Mouse (Mus musculus): ENCODE results near the gene Ahsa1. TPM values are rescaled to one million over a fixed set of nuclear protein-coding genes. Genes with fewer than 3 reads are reported as not detected.

The Ahsa1 gene
- polyA plus RNA-seq (2015; fragmentation: Nextera tagmentation; extraction: Ambion mirVana), result 202 and 207 TPM in 2 replicates

GRCm38 (mm10) chr12:87266108-87266826, at the start of gene Ahsa1, which contains the start of gene Vipas39:
Gene Ahsa1, plus strand, starts transcription at chr12:87266479.
Gene Vipas39, minus strand, starts transcription at chr12:87266256.
- Histone ChIP-seq H3K27ac (ENCODE audit: low read length) (peak within 1 kb of the TSS; percentile 92), H3K4me2 (ENCODE audit: low read depth, low read length) (peak within 1 kb of the TSS; percentile 87), H3K9ac (ENCODE audit: low read length) (peak within 1 kb of the TSS; percentile 96), H3K9me3 (ENCODE audit: control insufficient read depth, low read length) (no peaks in the 10 kb centered on the region), H3K4me3 (ENCODE audit: low read length) (peak within 1 kb of the TSS; percentile 96), H3K36me3 (ENCODE audit: control insufficient read depth, insufficient read depth, low read length) (peaks cover 25% of the 10 kb centered on the region), H3K4me1 (replicated peaks; ENCODE audit: control insufficient read depth, insufficient read depth, low read length) (peaks cover 14% of the 10 kb centered on the region), H3K27me3 (ENCODE audit: control insufficient read depth, insufficient read depth, low read depth, low read length) (no peaks in the 10 kb centered on the region)
- ATAC-seq (ENCODE audit: low read depth), result peak; percentile 97
- WGBS, result under 1% methylated on average over 31 of the region's 31 CpGs

- Histone ChIP-seq H3K27ac (ENCODE audit: low read length) (no peak overlapping the region), H3K9ac (ENCODE audit: low read length) (no peak overlapping the region), H3K4me1 (replicated peaks; ENCODE audit: control insufficient read depth, insufficient read depth, low read length) (no peaks in the 10 kb centered on the region), H3K36me3 (ENCODE audit: control insufficient read depth, insufficient read depth, low read length) (no peaks in the 10 kb centered on the region), H3K4me3 (ENCODE audit: low read length) (no peak overlapping the region), H3K27me3 (ENCODE audit: control insufficient read depth, insufficient read depth, low read depth, low read length) (no peaks in the 10 kb centered on the region), H3K9me3 (ENCODE audit: control insufficient read depth, low read length) (no peaks in the 10 kb centered on the region), H3K4me2 (ENCODE audit: low read depth, low read length) (no peak overlapping the region)
- ATAC-seq (ENCODE audit: low read depth), result no peak
Measured at GRCm38 (mm10) chr12:87217596-87217995, 48.7 kb upstream of the Ahsa1 start.

DNA sequence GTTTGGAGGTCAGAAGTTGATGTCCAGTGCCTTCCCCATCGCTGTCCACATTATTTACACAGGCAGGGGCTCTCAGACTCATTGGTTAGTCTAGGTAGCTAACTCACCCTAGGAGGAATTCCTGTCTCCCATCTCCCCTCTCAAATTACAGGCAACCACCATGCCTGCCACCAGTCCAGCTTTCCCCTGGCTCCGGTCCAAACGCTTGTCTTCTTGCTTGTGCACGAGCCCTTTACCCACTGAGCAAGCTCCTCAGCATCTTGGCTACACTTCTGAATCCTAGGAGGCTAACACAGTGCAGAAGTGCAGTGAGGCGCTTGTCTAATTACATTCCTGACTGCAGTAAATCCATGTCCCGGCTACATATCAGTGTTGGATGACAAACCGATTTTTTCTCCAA, 46.9 kb upstream of the Ahsa1 start:
- no peaks in the 10 kb centered on the region for H3K36me3 ChIP-seq (ENCODE audit: control insufficient read depth, insufficient read depth, low read length)
- H3K4me1 ChIP-seq (replicated peaks; ENCODE audit: control insufficient read depth, insufficient read depth, low read length), result no peaks in the 10 kb centered on the region
- H3K9me3 ChIP-seq (ENCODE audit: control insufficient read depth, low read length), result no peaks in the 10 kb centered on the region
- no peak overlapping the region for H3K27ac ChIP-seq (ENCODE audit: low read length)
- no peak for ATAC-seq (ENCODE audit: low read depth)
- H3K4me3 ChIP-seq (ENCODE audit: low read length), result no peak overlapping the region
- WGBS, result 39% methylated on average over 7 of the region's 7 CpGs
- H3K4me2 ChIP-seq (ENCODE audit: low read depth, low read length), result no peak overlapping the region
- no peaks in the 10 kb centered on the region for H3K27me3 ChIP-seq (ENCODE audit: control insufficient read depth, insufficient read depth, low read depth, low read length)
- H3K9ac ChIP-seq (ENCODE audit: low read length), result no peak overlapping the region

- H3K4me3 ChIP-seq (ENCODE audit: low read length), result no peak overlapping the region
- WGBS, result 69% methylated on average over 10 of the region's 10 CpGs
- ATAC-seq (ENCODE audit: low read depth), result no peak
- H3K9me3 ChIP-seq (ENCODE audit: control insufficient read depth, low read length), result no peaks in the 10 kb centered on the region
- H3K27ac ChIP-seq (ENCODE audit: low read length), result no peak overlapping the region
- no peak overlapping the region for H3K4me2 ChIP-seq (ENCODE audit: low read depth, low read length)
- no peaks in the 10 kb centered on the region for H3K4me1 ChIP-seq (replicated peaks; ENCODE audit: control insufficient read depth, insufficient read depth, low read length)
- H3K27me3 ChIP-seq (ENCODE audit: control insufficient read depth, insufficient read depth, low read depth, low read length), result no peaks in the 10 kb centered on the region
- no peak overlapping the region for H3K9ac ChIP-seq (ENCODE audit: low read length)
- H3K36me3 ChIP-seq (ENCODE audit: control insufficient read depth, insufficient read depth, low read length), result no peaks in the 10 kb centered on the region
Measured at GRCm38 (mm10) chr12:87224950-87225349, 41.3 kb upstream of the Ahsa1 start.

GRCm38 (mm10) chr12:87226801-87227200, 39.5 kb upstream of the Ahsa1 start:
- no peak overlapping the region for H3K27ac ChIP-seq (ENCODE audit: low read length)
- no peaks in the 10 kb centered on the region for H3K9me3 ChIP-seq (ENCODE audit: control insufficient read depth, low read length)
- no peak overlapping the region for H3K4me2 ChIP-seq (ENCODE audit: low read depth, low read length)
- H3K27me3 ChIP-seq (ENCODE audit: control insufficient read depth, insufficient read depth, low read depth, low read length), result no peaks in the 10 kb centered on the region
- 65% methylated on average over 7 of the region's 7 CpGs for WGBS
- no peak overlapping the region for H3K4me3 ChIP-seq (ENCODE audit: low read length)
- H3K4me1 ChIP-seq (replicated peaks; ENCODE audit: control insufficient read depth, insufficient read depth, low read length), result no peaks in the 10 kb centered on the region
- no peak overlapping the region for H3K9ac ChIP-seq (ENCODE audit: low read length)
- no peak for ATAC-seq (ENCODE audit: low read depth)
- H3K36me3 ChIP-seq (ENCODE audit: control insufficient read depth, insufficient read depth, low read length), result no peaks in the 10 kb centered on the region

GRCm38 (mm10) chr12:87229633-87230032, 36.6 kb upstream of the Ahsa1 start:
- no peaks in the 10 kb centered on the region for H3K4me1 ChIP-seq (replicated peaks; ENCODE audit: control insufficient read depth, insufficient read depth, low read length)
- H3K4me2 ChIP-seq (ENCODE audit: low read depth, low read length), result no peak overlapping the region
- no peak for ATAC-seq (ENCODE audit: low read depth)
- H3K4me3 ChIP-seq (ENCODE audit: low read length), result no peak overlapping the region
- no peaks in the 10 kb centered on the region for H3K9me3 ChIP-seq (ENCODE audit: control insufficient read depth, low read length)
- H3K27me3 ChIP-seq (ENCODE audit: control insufficient read depth, insufficient read depth, low read depth, low read length), result no peaks in the 10 kb centered on the region
- H3K9ac ChIP-seq (ENCODE audit: low read length), result no peak overlapping the region
- H3K27ac ChIP-seq (ENCODE audit: low read length), result no peak overlapping the region
- 94% methylated on average over 2 of the region's 2 CpGs for WGBS
- H3K36me3 ChIP-seq (ENCODE audit: control insufficient read depth, insufficient read depth, low read length), result no peaks in the 10 kb centered on the region

- H3K27ac ChIP-seq (ENCODE audit: low read length), result no peak overlapping the region
- no peaks in the 10 kb centered on the region for H3K36me3 ChIP-seq (ENCODE audit: control insufficient read depth, insufficient read depth, low read length)
- no peaks in the 10 kb centered on the region for H3K9me3 ChIP-seq (ENCODE audit: control insufficient read depth, low read length)
- no peak overlapping the region for H3K9ac ChIP-seq (ENCODE audit: low read length)
- no peak overlapping the region for H3K4me3 ChIP-seq (ENCODE audit: low read length)
- no peaks in the 10 kb centered on the region for H3K27me3 ChIP-seq (ENCODE audit: control insufficient read depth, insufficient read depth, low read depth, low read length)
- H3K4me2 ChIP-seq (ENCODE audit: low read depth, low read length), result no peak overlapping the region
- H3K4me1 ChIP-seq (replicated peaks; ENCODE audit: control insufficient read depth, insufficient read depth, low read length), result no peaks in the 10 kb centered on the region
- no peak for ATAC-seq (ENCODE audit: low read depth)
Measured at GRCm38 (mm10) chr12:87230379-87230895, 35.8 kb upstream of the Ahsa1 start.

GRCm38 (mm10) chr12:87236882-87237483, 29.3 kb upstream of the Ahsa1 start:
- peaks cover 11% of the 10 kb centered on the region for H3K36me3 ChIP-seq (ENCODE audit: control insufficient read depth, insufficient read depth, low read length)
- no peaks in the 10 kb centered on the region for H3K4me1 ChIP-seq (replicated peaks; ENCODE audit: control insufficient read depth, insufficient read depth, low read length)
- H3K27me3 ChIP-seq (ENCODE audit: control insufficient read depth, insufficient read depth, low read depth, low read length), result no peaks in the 10 kb centered on the region
- WGBS, result 84% methylated on average over 5 of the region's 5 CpGs
- H3K4me2 ChIP-seq (ENCODE audit: low read depth, low read length), result no peak overlapping the region
- H3K9ac ChIP-seq (ENCODE audit: low read length), result no peak overlapping the region
- no peak overlapping the region for H3K4me3 ChIP-seq (ENCODE audit: low read length)
- no peak overlapping the region for H3K27ac ChIP-seq (ENCODE audit: low read length)
- no peak for ATAC-seq (ENCODE audit: low read depth)
- H3K9me3 ChIP-seq (ENCODE audit: control insufficient read depth, low read length), result no peaks in the 10 kb centered on the region

GRCm38 (mm10) chr12:87238632-87239031, 27.6 kb upstream of the Ahsa1 start, which contains the start of gene Noxred1:
Gene Noxred1, minus strand, starts transcription at chr12:87238732.
- Histone ChIP-seq H3K4me3 (ENCODE audit: low read length) (no peak within 1 kb of the TSS), H3K9me3 (ENCODE audit: control insufficient read depth, low read length) (no peaks in the 10 kb centered on the region), H3K4me1 (replicated peaks; ENCODE audit: control insufficient read depth, insufficient read depth, low read length) (no peaks in the 10 kb centered on the region), H3K36me3 (ENCODE audit: control insufficient read depth, insufficient read depth, low read length) (peaks cover 13% of the 10 kb centered on the region), H3K27ac (ENCODE audit: low read length) (no peak within 1 kb of the TSS), H3K27me3 (ENCODE audit: control insufficient read depth, insufficient read depth, low read depth, low read length) (no peaks in the 10 kb centered on the region), H3K9ac (ENCODE audit: low read length) (no peak within 1 kb of the TSS), H3K4me2 (ENCODE audit: low read depth, low read length) (no peak within 1 kb of the TSS)
- ATAC-seq (ENCODE audit: low read depth), result no peak
- 82% methylated on average over 1 of the region's 1 CpGs for WGBS

Data from lung, embryonic 16.5 days (tissue).